Comparison of ENCODE assay signal across 8 mouse cellular contexts in the genomic region with DNA sequence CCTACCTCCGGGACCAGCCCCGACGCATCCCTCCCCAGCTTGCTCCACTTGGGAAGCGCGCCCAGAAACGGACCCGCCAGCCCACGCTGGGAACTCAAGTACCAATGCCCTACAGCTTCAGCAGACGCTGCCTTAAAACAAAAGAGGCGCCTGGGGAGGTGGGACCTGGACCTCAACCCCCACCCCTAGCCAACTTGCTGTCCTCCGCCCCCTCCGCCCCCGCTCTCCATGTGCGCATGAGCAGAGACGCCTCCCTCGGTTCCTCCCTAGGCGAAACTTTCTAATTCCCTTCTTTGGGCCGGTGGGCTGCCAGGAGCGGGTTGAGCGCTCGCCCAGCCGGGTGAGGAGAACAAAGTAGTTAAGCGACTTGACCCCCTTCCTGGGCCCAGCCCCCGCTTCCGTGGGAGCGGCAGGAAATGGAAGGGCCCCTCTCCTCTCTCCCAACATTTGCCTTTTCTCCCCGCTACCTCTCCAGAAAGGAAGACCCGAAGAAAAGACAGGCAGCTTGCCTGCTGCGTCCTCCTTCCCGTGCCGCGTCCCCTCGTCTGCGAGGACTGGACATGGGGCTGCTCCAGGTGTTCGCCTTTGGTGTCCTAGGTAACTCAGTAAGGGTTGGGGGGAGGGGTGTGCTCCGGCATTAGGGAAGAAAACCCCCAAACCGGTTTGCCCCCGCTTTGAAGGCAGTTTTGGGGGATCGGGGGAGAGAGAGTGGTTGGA. TPM values are rescaled to one million over a fixed set of nuclear protein-coding genes. Genes with fewer than 3 reads are reported as not detected.
DNase-seq lines count a peak whose midpoint lies in the region; ATAC-seq and TF ChIP-seq lines count a peak whose summit lies in the region.

A gene (plus strand): TSS at position 230 of the 717 bp plus-strand sequence.

- H3K4me3 ChIP-seq in ES-E14 (ENCODE audit: insufficient read depth in 1 of 2, low read depth in 1 of 2, low read length in 2 of 2, poor library complexity in 1 of 2, severe bottlenecking in 1 of 2), result peak within 1 kb of the TSS; percentile 61 to 76
- H3K4me3 ChIP-seq in hindbrain, embryonic 16.5 days (ENCODE audit: low read length), result peak within 1 kb of the TSS; percentile 59
- H3K4me3 ChIP-seq in midbrain, embryonic 10.5 days, result peak within 1 kb of the TSS; percentile 60
- peak within 1 kb of the TSS; percentile 69 for H3K4me3 ChIP-seq in stomach, embryonic 15.5 days (replicated peaks)

- in situ Hi-C loops in ES-E14 (cut with MboI; ENCODE audit: low sequenced_read_pairs in 2 of 2, unreplicated experiment in 2 of 2), result no loop called here

- ATAC-seq in hindbrain, embryonic 16.5 days, result peak; percentile 62
- peak; percentile 76 for ATAC-seq in stomach, embryonic 15.5 days (ENCODE audit: insufficient read depth, low FRiP score, low read depth)
- no peak for ATAC-seq in inflammation-experienced regulatory T-cells, adult 6 months

- H3K4me2 ChIP-seq in hindbrain, embryonic 16.5 days (ENCODE audit: low read length), result peak within 1 kb of the TSS; percentile 97
- peak within 1 kb of the TSS; percentile 80 for H3K4me2 ChIP-seq in stomach, embryonic 15.5 days

- WGBS in hindbrain, embryonic 16.5 days, result 0% methylated on average over 37 of the region's 39 CpGs
- WGBS in midbrain, embryonic 10.5 days, result under 1% methylated on average over 39 of the region's 39 CpGs
- under 1% methylated on average over 39 of the region's 39 CpGs for WGBS in stomach, embryonic 15.5 days

- peaks cover 8% of the 10 kb centered on the region; the same call in 1 of the 2 replicates for H3K36me3 ChIP-seq in ES-E14 (ENCODE audit: control insufficient read depth, insufficient read depth, low read length, poor library complexity, severe bottlenecking)
- no peaks in the 10 kb centered on the region for H3K36me3 ChIP-seq in hindbrain, embryonic 16.5 days (ENCODE audit: control insufficient read depth, insufficient read depth, low read length)
- no peaks in the 10 kb centered on the region for H3K36me3 ChIP-seq in midbrain, embryonic 10.5 days
- peaks cover 4% of the 10 kb centered on the region; the same call in 1 of the 2 replicates for H3K36me3 ChIP-seq in stomach, embryonic 15.5 days

- peak within 1 kb of the TSS; percentile 72 for H3K9ac ChIP-seq in ES-E14 (ENCODE audit: insufficient read depth, low read depth, low read length, poor library complexity, severe bottlenecking)
- peak within 1 kb of the TSS; percentile 66 for H3K9ac ChIP-seq in hindbrain, embryonic 16.5 days (ENCODE audit: low read depth, low read length)
- H3K9ac ChIP-seq in stomach, embryonic 15.5 days, result peak within 1 kb of the TSS; percentile 65

- intact Hi-C loops in left cerebral cortex, postnatal 25 days (cut with DNase I), result loop anchor here (2.0 kb wide), 1 partner anchor 96 kb away; no protein-coding TSS in a partner anchor

- DNase-seq in ES-E14 (ENCODE audit: low read depth, low spot score), result peak; percentile 60
- peak; percentile 88 to 90 for DNase-seq in adrenal gland, postnatal 36 days
- DNase-seq in gastrocnemius, postnatal 10 days, result peak; percentile 75
- DNase-seq in left cerebral cortex, postnatal 25 days (ENCODE audit: low spot score in 2 of 2), result peak; percentile 23 to 35
- peak; percentile 56 for DNase-seq in midbrain, embryonic 10.5 days (ENCODE audit: low spot score)

- peaks cover 21% of the 10 kb centered on the region for H3K27me3 ChIP-seq in hindbrain, embryonic 16.5 days (replicated peaks; ENCODE audit: control insufficient read depth, insufficient read depth, low read length)
- H3K27me3 ChIP-seq in midbrain, embryonic 10.5 days (ENCODE audit: low read depth, poor library complexity, severe bottlenecking), result peaks cover 77% of the 10 kb centered on the region
- H3K27me3 ChIP-seq in stomach, embryonic 15.5 days (replicated peaks), result no peaks in the 10 kb centered on the region

- peak within 1 kb of the TSS; percentile 66; the same call in 1 of the 2 replicates for H3K27ac ChIP-seq in ES-E14 (ENCODE audit: insufficient read depth, low read depth, low read length, poor library complexity, severe bottlenecking)
- peak within 1 kb of the TSS; percentile 58 for H3K27ac ChIP-seq in hindbrain, embryonic 16.5 days (ENCODE audit: low read depth, low read length)
- peak within 1 kb of the TSS; percentile 46; the same call in 1 of the 2 replicates for H3K27ac ChIP-seq in midbrain, embryonic 10.5 days (replicated peaks)
- peak within 1 kb of the TSS; percentile 92 for H3K27ac ChIP-seq in stomach, embryonic 15.5 days

- H3K4me1 ChIP-seq in ES-E14 (ENCODE audit: control insufficient read depth in 2 of 2, insufficient read depth in 2 of 2, low read length in 2 of 2, poor library complexity in 1 of 2), result peaks cover 3 to 11% of the 10 kb centered on the region in 2 experiments
- peaks cover 8% of the 10 kb centered on the region for H3K4me1 ChIP-seq in hindbrain, embryonic 16.5 days (ENCODE audit: control insufficient read depth, insufficient read depth, low read depth, low read length)
- H3K4me1 ChIP-seq in midbrain, embryonic 10.5 days, result peaks cover 31% of the 10 kb centered on the region
- H3K4me1 ChIP-seq in stomach, embryonic 15.5 days, result peaks cover 15% of the 10 kb centered on the region

- no peaks in the 10 kb centered on the region for H3K9me3 ChIP-seq in ES-E14 (ENCODE audit: control insufficient read depth, insufficient read depth, low read depth, low read length)
- no peaks in the 10 kb centered on the region for H3K9me3 ChIP-seq in hindbrain, embryonic 16.5 days (ENCODE audit: control insufficient read depth, low read length)
- no peaks in the 10 kb centered on the region for H3K9me3 ChIP-seq in midbrain, embryonic 10.5 days (replicated peaks)
- H3K9me3 ChIP-seq in stomach, embryonic 15.5 days, result no peaks in the 10 kb centered on the region

TF ChIP-seq in ES-E14, 5 proteins besides CTCF, POLR2A, EP300 and RAD21:
- TF ChIP-seq MAFK (IDR thresholded peaks at IDR 0.05; ENCODE audit: insufficient read depth, low read depth, low read length), result no peak
- TF ChIP-seq CHD2 (IDR thresholded peaks at IDR 0.05; ENCODE audit: low read depth, low read length), result no peak
- no peak for TF ChIP-seq ZC3H11A (IDR thresholded peaks at IDR 0.05; ENCODE audit: borderline replicate concordance, low read depth, low read length)
- TF ChIP-seq HCFC1 (IDR thresholded peaks at IDR 0.05; ENCODE audit: borderline replicate concordance, insufficient read depth, low read length), result no peak
- TF ChIP-seq ZNF384 (IDR thresholded peaks at IDR 0.05; ENCODE audit: low read depth, low read length), result no peak

RNA-seq across cellular contexts. Expression of the gene that starts here (rescaled TPM):
- 232 and 305 TPM in 2 replicates for total RNA-seq in ES-E14 (2012; rRNA removed)
- 100 to 1,000 TPM; 121 to 201 TPM for total RNA-seq in adrenal gland, postnatal 36 days (2021)
- 100 to 1,000 TPM; 155 to 176 TPM for total RNA-seq in gastrocnemius, postnatal 10 days (2021)
- polyA plus RNA-seq in hindbrain, embryonic 16.5 days (2015; fragmentation: Nextera tagmentation; extraction: Ambion mirVana), result 16.9 and 23.7 TPM in 2 replicates
- 10 to 100 TPM; 17.4 to 18.8 TPM for total RNA-seq in left cerebral cortex, postnatal 25 days (2021)
- polyA plus RNA-seq in midbrain, embryonic 10.5 days (2016; fragmentation: Nextera tagmentation; extraction: Ambion mirVana), result 17.8 and 20.8 TPM in 2 replicates
- polyA plus RNA-seq in stomach, embryonic 15.5 days (2015; fragmentation: Nextera tagmentation; extraction: Ambion mirVana), result 83.4 and 94.1 TPM in 2 replicates
- not detected for polyA plus RNA-seq in inflammation-experienced regulatory T-cells, adult 6 months (2017; shearing (Covaris generic))

Comparison
In these comparisons a context has a peak if more than half of its experiments do, and no peak if none do; other contexts are left out.
1. RNA of the gene that starts here (total RNA-seq): 232 to 305 TPM in ES-E14, 121 to 201 TPM in adrenal gland, postnatal 36 days and 155 to 176 TPM in gastrocnemius, postnatal 10 days; 17.4 to 18.8 TPM in left cerebral cortex, postnatal 25 days; every median in the first group is over 4 times any median in the second.
2. RNA of the gene that starts here (polyA plus RNA-seq): 83.4 to 94.1 TPM in stomach, embryonic 15.5 days, 17.8 to 20.8 TPM in midbrain, embryonic 10.5 days and 16.9 to 23.7 TPM in hindbrain, embryonic 16.5 days; not detected in inflammation-experienced regulatory T-cells, adult 6 months; every median in the first group is over 10 times any median in the second.
3. DNase-seq: peak in every context shown above with its lines; median percentile 89 in adrenal gland, postnatal 36 days; 75 in gastrocnemius, postnatal 10 days; 60 in ES-E14; 56 in midbrain, embryonic 10.5 days; 29 in left cerebral cortex, postnatal 25 days.
4. Peak in every context shown above with its lines, with median percentiles within 50 percentile points of each other: H3K27ac ChIP-seq, H3K4me3 ChIP-seq and H3K9ac ChIP-seq.